Mouse (Mus musculus) left cerebral cortex, postnatal 14 days (tissue): ENCODE measurements around the gene Akirin1. TPM values are rescaled to one million over a fixed set of nuclear protein-coding genes. Genes with fewer than 3 reads are reported as not detected.

Experiments used
- DNase-seq, 2 experiments: peaks; one replicate each; pipeline ENCODE4 v3.0.0; 2021 to 2022; ENCODE audit warnings: low spot score in 2 of 2, mixed read lengths in 1 of 2
- intact Hi-C: fragments of 180-260 bp; cut with DNase I; formaldehyde crosslinking; loops from one replicate; pipeline ENCODE4 v1.15.1; 2025
- total RNA-seq, 2 experiments: library from RNA; stranded (reverse); gene quantifications; 2 replicates each; pipeline ENCODE4 v1.2.3; 2021

The Akirin1 gene
- total RNA-seq, 2 experiments from 2014 or later: 63.3 to 66.8 TPM

- DNase-seq: no peak
- intact Hi-C loops: no loop called here
Observed at GRCm38 (mm10) chr4:123732921-123733320, 17.2 kb downstream of the Akirin1 start.

GRCm38 (mm10) chr4:123732163-123732910 is 17.8 kb downstream of the Akirin1 start:
- no peak for DNase-seq
- intact Hi-C loops: no loop called here

- DNase-seq: no peak
- intact Hi-C loops: no loop called here
Observed at GRCm38 (mm10) chr4:123721761-123722160, 28.4 kb downstream of the Akirin1 start.

GRCm38 (mm10) chr4:123718434-123718780 is 31.7 kb downstream of the Akirin1 start:
- no peak for DNase-seq
- intact Hi-C loops: no loop called here

- intact Hi-C loops: no loop called here
- DNase-seq: peak; percentile 98
Observed at GRCm38 (mm10) chr4:123717574-123718433, 32.3 kb downstream of the Akirin1 start, which contains the start of gene Ndufs5. Gene Ndufs5 (minus strand): TSS chr4:123718202.

- DNase-seq: no peak
- intact Hi-C loops: no loop called here
Observed at GRCm38 (mm10) chr4:123712431-123712830, 37.7 kb downstream of the Akirin1 start.

- intact Hi-C loops: no loop called here
- DNase-seq: no peak
Observed at GRCm38 (mm10) chr4:123707340-123707739, 42.8 kb downstream of the Akirin1 start.

GRCm38 (mm10) chr4:123705340-123705739 is 44.8 kb downstream of the Akirin1 start:
- intact Hi-C loops: no loop called here
- DNase-seq: no peak

- intact Hi-C loops: no loop called here
Observed at GRCm38 (mm10) chr4:123693384-123693783, 56.8 kb downstream of the Akirin1 start.

GRCm38 (mm10) chr4:123692071-123692470 is 58.1 kb downstream of the Akirin1 start:
- intact Hi-C loops: no loop called here
- no peak for DNase-seq

More at GRCm38 (mm10) chr4:123693384-123693783, 56.8 kb downstream of the Akirin1 start:
- DNase-seq: no peak

GRCm38 (mm10) chr4:123690311-123690710 is 59.8 kb downstream of the Akirin1 start:
- intact Hi-C loops: no loop called here

GRCm38 (mm10) chr4:123687025-123687781 is 62.9 kb downstream of the Akirin1 start:
- DNase-seq: peak in 1 of 2 experiments; percentile 17
- intact Hi-C loops: loop anchor here (5.0 kb wide), 1 partner anchor 60 kb away; no protein-coding TSS in a partner anchor

More at GRCm38 (mm10) chr4:123690311-123690710, 59.8 kb downstream of the Akirin1 start:
- no peak for DNase-seq

GRCm38 (mm10) chr4:123686368-123687024 is 63.6 kb downstream of the Akirin1 start:
- intact Hi-C loops: loop anchor here (5.0 kb wide), 1 partner anchor 61 kb away; no protein-coding TSS in a partner anchor
- peak in 1 of 2 experiments; percentile 18 for DNase-seq

GRCm38 (mm10) chr4:123685506-123686242 is 64.5 kb downstream of the Akirin1 start:
- peak in 1 of 2 experiments; percentile 6 for DNase-seq
- intact Hi-C loops: loop anchor here (5.0 kb wide), 1 partner anchor 62 kb away; no protein-coding TSS in a partner anchor

GRCm38 (mm10) chr4:123685046-123685445 is 65.1 kb downstream of the Akirin1 start:
- peak in 1 of 2 experiments; percentile 38 for DNase-seq
- intact Hi-C loops: loop anchor here (5.0 kb wide), 1 partner anchor 62 kb away; no protein-coding TSS in a partner anchor
